Mouse (Mus musculus) frontal cortex, postnatal 10 days (tissue): ENCODE measurements around the gene Glipr2.
A peak's percentile ranks its signal among the peaks of the same experiment; 100 is the strongest.

ENCODE experiments used
- DNase-seq, 2 experiments: peaks; one replicate each; pipeline ENCODE4 v3.0.0; 2022; ENCODE audit warnings: low spot score in 2 of 2, mixed read lengths in 1 of 2

The Glipr2 gene

DNA sequence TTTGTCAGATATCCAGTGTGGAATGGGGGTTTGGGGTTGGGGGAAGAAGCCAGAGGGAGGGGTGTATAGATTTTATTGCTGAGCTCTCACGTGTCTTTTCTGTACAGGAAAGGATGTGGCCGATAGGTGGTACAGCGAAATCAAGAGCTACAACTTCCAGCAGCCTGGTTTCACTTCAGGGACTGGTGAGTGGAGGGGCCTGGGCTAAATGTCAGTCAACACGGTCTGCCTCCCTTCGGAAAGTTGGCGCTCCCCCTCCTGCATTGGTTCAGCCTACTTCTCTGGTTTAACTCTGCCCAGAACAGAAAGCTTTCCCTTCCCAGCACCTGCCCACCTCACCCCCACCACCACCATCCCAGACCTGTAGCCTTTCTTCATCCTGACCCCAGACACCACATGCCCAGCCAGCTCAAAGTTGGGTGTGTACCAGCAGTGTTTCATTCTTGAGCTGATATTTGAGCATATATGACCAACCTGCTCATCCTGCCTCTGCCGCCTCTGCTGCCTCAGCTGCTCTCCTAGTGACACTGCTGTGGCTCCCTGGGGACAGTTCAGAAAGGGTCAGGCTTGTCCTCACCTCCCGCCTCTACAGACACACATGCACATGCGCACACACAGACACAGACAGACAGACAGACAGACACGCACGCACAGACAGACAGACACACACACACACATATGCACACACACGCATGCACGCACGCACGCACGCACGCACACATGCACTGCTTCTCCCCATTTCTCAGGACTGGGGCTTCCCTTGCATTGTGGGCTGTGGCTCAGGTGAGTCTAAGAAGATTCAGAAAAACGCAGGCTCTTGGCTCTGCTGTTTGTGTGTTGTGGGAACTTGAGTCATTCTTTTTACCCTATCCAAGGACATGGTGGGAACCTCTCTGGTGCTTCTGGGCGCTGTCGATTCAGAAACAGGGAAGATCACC, 13.5 kb downstream of the Glipr2 start:
- no peak for DNase-seq

DNA sequence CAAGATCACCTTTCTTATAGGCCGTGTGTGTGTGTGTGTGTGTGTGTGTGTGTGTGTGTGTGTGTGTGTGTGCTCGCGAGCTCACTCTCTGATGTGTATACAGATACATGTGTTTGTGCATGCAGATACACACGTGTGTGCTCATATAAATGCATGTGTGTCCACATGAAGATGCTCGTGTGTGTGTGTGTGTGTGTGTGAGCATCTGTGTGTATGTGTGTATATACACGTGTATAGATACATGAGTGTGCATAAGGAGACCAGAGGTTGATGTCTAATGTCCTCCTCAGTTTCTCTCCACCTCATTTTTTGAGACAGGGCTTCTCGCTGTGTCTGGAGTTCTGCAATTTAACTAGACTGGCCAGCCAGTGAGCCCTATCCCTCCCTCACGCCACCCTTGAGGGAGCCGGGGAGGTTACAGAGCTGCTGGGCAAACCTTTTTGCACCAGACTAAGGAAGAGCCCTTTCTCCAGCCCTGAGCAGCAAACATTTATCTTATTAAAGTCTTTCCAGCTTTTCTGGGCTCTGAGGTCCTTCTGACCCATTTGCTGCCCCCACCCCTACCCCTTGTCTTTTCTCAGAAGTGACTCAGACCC, 14.4 kb downstream of the Glipr2 start:
- DNase-seq = no peak

DNA sequence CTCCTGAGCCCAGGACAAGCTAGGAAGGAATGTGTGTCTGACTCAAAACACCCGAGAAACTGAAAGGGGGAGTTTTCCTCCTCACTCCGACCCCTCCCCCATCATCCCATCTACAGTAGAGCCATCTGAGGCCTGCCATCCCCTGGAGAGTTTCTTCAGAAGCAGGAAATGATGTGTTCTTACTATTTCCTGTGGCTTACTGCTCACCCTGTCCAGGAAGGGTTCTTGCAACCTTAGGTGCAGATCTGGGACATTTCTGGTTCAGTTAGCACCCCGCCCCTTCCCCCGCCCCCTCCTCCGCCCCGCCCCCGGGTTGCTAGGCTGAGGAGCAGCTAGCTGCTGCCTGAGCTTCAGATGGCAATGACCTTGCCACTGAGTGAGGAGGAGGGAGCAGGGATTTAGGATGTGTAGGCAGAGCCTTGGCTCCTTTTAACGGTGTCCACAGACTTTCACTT, 15.0 kb downstream of the Glipr2 start:
- no peak for DNase-seq

GRCm38 (mm10) chr4:43973526-43973981, 16.4 kb downstream of the Glipr2 start:
- peak; percentile 44 to 60 for DNase-seq

DNA sequence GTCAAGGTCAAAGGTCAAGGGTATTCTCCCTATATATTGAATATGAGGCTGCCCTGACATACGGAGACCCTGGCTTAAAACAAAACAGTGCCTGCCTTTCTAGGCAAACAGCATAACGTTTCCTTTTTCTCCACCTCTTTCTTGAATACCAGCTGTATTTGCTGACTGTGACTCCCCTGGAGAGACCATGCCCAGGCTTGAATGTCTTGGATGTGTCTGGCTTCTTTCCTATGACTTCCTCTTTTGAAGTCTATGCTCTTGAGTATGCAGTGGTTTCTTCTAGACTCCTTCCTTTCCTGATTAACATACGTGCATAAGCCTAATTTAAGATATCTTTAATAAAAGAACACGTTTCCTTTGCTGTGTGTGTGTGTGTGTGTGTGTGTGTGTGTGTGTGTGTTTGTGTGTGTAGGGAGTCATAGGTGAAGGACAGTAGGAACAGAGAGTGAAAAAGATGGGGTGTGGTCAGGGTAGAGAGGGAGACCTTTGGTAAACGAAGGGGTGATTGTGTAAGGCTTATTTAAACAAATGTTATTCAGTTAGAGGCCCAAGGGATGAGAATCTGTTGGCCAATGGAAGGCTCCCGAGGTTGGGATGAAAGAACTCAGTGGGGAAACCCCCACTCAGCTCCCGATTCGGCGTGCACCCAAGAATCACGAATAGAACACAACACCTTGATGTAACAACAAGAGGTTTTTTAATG, 17.9 kb downstream of the Glipr2 start:
- DNase-seq = no peak

- DNase-seq = no peak
These were observed 19.1 kb downstream of the Glipr2 start for GRCm38 (mm10) chr4:43976223-43976740.

GRCm38 (mm10) chr4:43978521-43979443, 21.6 kb downstream of the Glipr2 start:
- DNase-seq = no peak

GRCm38 (mm10) chr4:43979746-43980145, 22.5 kb downstream of the Glipr2 start:
- DNase-seq = peak; percentile 79 to 86

DNA sequence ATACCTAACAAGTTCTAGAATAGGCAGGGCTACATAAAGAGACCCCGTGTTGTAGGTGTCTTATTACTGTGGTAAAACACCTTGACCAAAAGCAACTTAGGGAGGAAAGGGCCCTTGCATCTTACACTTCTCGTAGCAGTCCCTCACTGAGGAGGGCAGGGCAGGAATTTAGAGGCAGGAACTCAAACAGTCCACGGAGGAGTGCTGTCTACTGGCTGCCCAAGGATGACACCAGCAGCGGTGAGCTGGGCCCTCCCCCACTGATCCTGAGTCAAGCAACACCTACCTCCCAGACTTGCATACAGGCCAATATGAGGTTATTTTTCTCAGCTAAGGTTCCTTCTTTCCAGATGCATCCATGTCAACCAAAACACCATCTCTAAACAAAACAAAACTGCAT, 23.0 kb downstream of the Glipr2 start:
- no peak for DNase-seq

GRCm38 (mm10) chr4:43980846-43981245, 23.6 kb downstream of the Glipr2 start:
- no peak for DNase-seq

DNA sequence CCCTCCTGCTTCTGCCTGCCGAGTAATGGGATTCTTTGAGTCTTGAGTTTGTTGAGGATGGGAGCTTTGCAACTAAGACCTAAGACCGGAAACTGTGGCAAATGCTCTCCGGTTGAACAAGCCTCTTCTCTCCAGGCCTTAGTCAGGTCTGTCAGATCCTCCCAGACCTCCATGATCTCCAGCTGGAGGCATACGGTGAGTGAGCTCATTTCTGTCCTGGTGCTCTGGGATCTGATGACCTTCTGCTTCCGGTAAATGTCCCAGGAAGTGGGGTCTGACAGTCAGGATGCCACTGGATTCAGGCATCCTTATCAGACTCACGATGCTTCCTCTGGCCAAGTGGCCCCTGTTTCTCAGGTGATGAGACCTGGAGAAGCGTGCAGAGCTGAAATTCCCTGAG, 24.1 kb downstream of the Glipr2 start:
- no peak for DNase-seq

DNA sequence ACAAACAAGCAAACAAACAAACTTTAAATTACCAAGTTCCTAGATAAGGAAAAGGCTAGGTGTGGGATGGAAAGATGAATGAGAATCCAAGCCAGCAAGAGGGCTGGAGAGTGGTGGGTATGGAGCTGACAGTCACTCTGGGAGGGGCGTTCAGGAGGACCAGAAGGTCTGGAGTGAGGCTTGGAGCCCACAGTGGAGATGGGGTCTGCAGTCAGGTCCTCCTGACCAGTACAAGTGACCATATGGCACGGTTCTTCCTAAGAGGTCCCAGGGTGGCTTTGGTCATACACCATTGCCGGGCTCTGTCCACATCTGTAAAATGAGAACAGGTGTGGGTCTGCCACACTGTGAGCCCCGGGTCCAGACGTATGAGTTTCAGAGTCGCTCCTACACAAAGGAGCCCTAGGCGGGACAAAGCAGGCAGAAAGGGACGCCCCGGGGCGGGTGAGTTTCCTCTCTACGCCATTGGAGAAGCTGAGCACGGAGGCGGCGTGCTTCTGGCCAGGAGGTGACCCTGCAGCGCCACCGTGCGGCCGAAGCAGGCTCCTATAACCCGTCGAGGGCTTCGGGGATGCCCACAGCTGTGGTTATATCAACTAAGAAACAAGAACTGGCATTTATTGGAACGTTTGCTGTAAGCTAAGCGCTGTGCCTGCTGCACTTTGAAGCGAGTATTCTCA, 25.0 kb downstream of the Glipr2 start:
- DNase-seq = peak; percentile 82 to 92

- no peak for DNase-seq
These were observed 26.0 kb downstream of the Glipr2 start, which contains the start of gene Ccin for GRCm38 (mm10) chr4:43983181-43983580. TSS of gene Ccin (plus strand) at chr4:43983483.

DNA sequence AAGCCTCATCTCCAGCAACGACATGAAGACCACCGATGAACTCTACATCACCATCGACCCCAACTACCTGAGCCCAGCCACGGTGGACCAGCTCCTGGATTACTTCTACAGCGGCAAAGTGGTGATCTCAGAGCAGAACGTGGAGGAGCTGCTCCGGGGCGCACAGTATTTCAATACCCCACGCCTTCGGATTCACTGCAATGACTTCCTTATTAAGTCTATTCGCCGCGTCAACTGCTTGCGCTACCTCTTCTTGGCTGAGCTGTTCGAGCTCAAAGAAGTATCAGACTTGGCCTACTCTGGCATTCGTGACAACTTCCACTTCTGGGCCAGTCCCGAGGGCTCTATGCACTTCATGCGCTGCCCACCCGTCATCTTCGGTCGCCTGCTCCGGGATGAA, 26.6 kb downstream of the Glipr2 start:
- DNase-seq = no peak

- no peak for DNase-seq
These were observed 27.1 kb downstream of the Glipr2 start for GRCm38 (mm10) chr4:43984326-43984725.

GRCm38 (mm10) chr4:43988976-43989375, 31.8 kb downstream of the Glipr2 start:
- no peak for DNase-seq

- DNase-seq = no peak
These were observed 35.9 kb downstream of the Glipr2 start for GRCm38 (mm10) chr4:43993072-43993471.

- DNase-seq = no peak
These were observed 37.1 kb downstream of the Glipr2 start for GRCm38 (mm10) chr4:43994342-43994741.

DNA sequence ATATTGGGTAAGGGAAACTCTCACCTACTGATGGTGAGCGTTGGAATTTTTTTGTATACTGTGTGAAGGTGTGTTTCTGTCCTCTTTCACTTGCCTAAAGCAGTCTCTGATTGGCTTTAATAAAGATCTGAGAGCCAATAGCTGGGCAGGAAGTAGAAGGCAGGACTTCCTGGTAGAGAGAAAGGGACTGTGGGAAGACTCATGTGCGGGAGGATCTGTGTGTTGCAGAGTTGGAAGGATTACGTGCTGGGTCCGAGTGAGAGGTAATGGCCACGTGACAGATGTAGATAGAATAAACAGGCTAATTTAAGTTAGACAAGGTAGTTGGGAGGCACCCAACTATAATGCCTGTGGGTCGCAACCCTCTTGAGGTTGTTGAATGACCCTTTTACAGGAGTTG, 46.4 kb downstream of the Glipr2 start:
- no peak for DNase-seq

- no peak for DNase-seq
These were observed 46.9 kb downstream of the Glipr2 start, which contains the start of gene Clta for GRCm38 (mm10) chr4:44004126-44004525. TSS of gene Clta (plus strand) at chr4:44004452.
